Mouse (Mus musculus) forebrain, postnatal 0 days (tissue): ENCODE measurements around the gene Olfr138. TPM values are rescaled to one million over a fixed set of nuclear protein-coding genes. Genes with fewer than 3 reads are reported as not detected.

Experiments
- ATAC-seq: fragments of 200-750 bp; cut with Nextera tagmentation; 2 replicates; pipeline ENCODE4 v1.8.0; 2017; ENCODE audit warnings: mild to moderate bottlenecking, moderate library complexity
- DNase-seq: peaks from one replicate; pipeline ENCODE4 v3.0.0-alpha.2; 2015
- H3K27ac ChIP-seq: fragments of 300-500 bp; sonication (generic); 2 replicates; pipeline ENCODE4 v1.5.1; 2014; ENCODE audit warnings: low read depth, mild to moderate bottlenecking, antibody characterized with exemption, low read length, moderate library complexity, mixed read lengths
- H3K27me3 ChIP-seq: fragments of 300-500 bp; sonication (generic); 2 replicates; pipeline ENCODE4 v1.6.1; 2014; ENCODE audit warnings: mild to moderate bottlenecking, low read length, mixed read lengths; ENCODE audit not compliant: insufficient read depth
- H3K36me3 ChIP-seq: fragments of 300-500 bp; sonication (generic); 2 replicates; pipeline ENCODE4 v1.6.1; 2014; ENCODE audit warnings: mild to moderate bottlenecking, moderate library complexity; ENCODE audit not compliant: insufficient read depth
- H3K4me1 ChIP-seq: fragments of 300-500 bp; sonication (generic); 2 replicates; pipeline ENCODE4 v1.6.1; 2014; ENCODE audit warnings: antibody characterized with exemption; ENCODE audit not compliant: insufficient read depth
- H3K4me2 ChIP-seq: fragments of 300-500 bp; sonication (generic); 2 replicates; pipeline ENCODE4 v1.6.1; 2014; ENCODE audit warnings: low read depth, mild to moderate bottlenecking, moderate library complexity
- H3K4me3 ChIP-seq: fragments of 300-500 bp; sonication (generic); 2 replicates; pipeline ENCODE4 v1.5.1; 2014; ENCODE audit warnings: low read depth, low read length, mixed read lengths
- H3K9ac ChIP-seq: fragments of 300-500 bp; sonication (generic); 2 replicates; pipeline ENCODE4 v1.6.1; 2014; ENCODE audit warnings: mild to moderate bottlenecking
- H3K9me3 ChIP-seq: fragments of 300-500 bp; sonication (generic); 2 replicates; pipeline ENCODE4 v1.6.1; 2016; ENCODE audit warnings: low read length
- CTCF ChIP-seq: sonication (generic); IDR thresholded peaks from 2 replicates; pipeline ENCODE4 v1.5.1; 2016; ENCODE audit warnings: antibody characterized with exemption, control low read depth, low read depth
- WGBS: fragments of 180-500 bp; shearing (Covaris S2); extraction: QIAGEN DNeasy Blood & Tissue Kit; methylation state at CpG from one replicate; pipeline ENCODE4 v1.1.7; 2014; 5-methylcytosine and 5-hydroxymethylcytosine counted together
- polyA plus RNA-seq: library from polyadenylated mRNA; unstranded; fragments of >200 nt; fragmentation: Nextera tagmentation; extraction: Ambion mirVana; gene quantifications from 2 replicates; pipeline ENCODE4 v1.2.1, GENCODE M21; 2015
- total RNA-seq: library from RNA; depleted of rRNA; stranded (reverse); fragments of >200 nt; gene quantifications from 2 replicates; pipeline ENCODE4 v1.2.3, GENCODE M21; 2014; rRNA removed

Olfr138 gene
- total RNA-seq (not detected in 2 replicates), polyA plus RNA-seq (not detected in 2 replicates)

- 0 out of 2 replicates have a peak, but pooled peaks cover 9% of the 10 kb centered on the region for H3K9me3 ChIP-seq
- 54% methylated on average over 1 of the region's 1 CpGs for WGBS
- H3K27ac ChIP-seq, result no peak within 1 kb of the TSS
- H3K36me3 ChIP-seq, result no peaks in the 10 kb centered on the region
- H3K4me3 ChIP-seq, result no peak within 1 kb of the TSS
- DNase-seq, result no peak
- no peak within 1 kb of the TSS for H3K4me2 ChIP-seq
- no peaks in the 10 kb centered on the region for H3K27me3 ChIP-seq
- H3K4me1 ChIP-seq, result no peaks in the 10 kb centered on the region
- ATAC-seq, result no peak
- TF ChIP-seq CTCF, result no peak
- H3K9ac ChIP-seq, result no peak within 1 kb of the TSS
Observed at GRCm38 (mm10) chr17:38260735-38261134, at the start of gene Olfr138. Gene Olfr138 (plus strand): TSS chr17:38261035.

DNA sequence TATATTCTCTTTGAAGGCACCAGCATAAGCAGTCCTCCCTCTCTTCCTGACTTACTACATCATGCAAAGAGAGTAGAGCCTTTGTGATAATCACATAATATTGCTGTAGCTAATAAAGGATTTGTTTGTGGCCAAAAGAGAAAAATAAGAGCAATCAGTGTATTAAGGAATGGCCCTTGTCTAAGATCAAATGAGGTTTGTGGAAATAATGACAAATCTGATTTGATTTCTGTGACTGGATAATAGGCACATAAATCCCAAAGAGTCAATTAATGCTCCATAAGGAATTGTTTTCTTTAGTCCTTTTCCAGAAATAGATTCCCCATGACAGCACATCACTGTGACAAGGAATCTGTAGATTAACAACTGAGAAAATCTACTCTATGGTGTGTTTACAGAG lies 46.6 kb downstream of the Olfr138 start, which contains the start of gene Olfr137:
Gene Olfr137 (minus strand): TSS at position 101 of the 400 bp plus-strand sequence.
- Histone ChIP-seq H3K4me3 (no peak within 1 kb of the TSS), H3K4me2 (no peak within 1 kb of the TSS), H3K27me3 (no peaks in the 10 kb centered on the region), H3K36me3 (no peaks in the 10 kb centered on the region), H3K27ac (no peak within 1 kb of the TSS), H3K4me1 (no peaks in the 10 kb centered on the region), H3K9me3 (0 out of 2 replicates have a peak, but pooled peaks cover 3% of the 10 kb centered on the region), H3K9ac (no peak within 1 kb of the TSS)
- DNase-seq, result no peak
- no peak for ATAC-seq
- no peak for TF ChIP-seq CTCF

Other genes with a start within 250 kb of the Olfr138 start
- not detected in 2 replicates for gene Olfr129, start 201.0 kb upstream of the Olfr138 start, total RNA-seq
- not detected in 2 replicates for gene Olfr129, start 201.0 kb upstream of the Olfr138 start, polyA plus RNA-seq
- not detected in 2 replicates for gene Olfr130, start 197.1 kb upstream of the Olfr138 start, total RNA-seq
- gene Olfr130, start 197.1 kb upstream of the Olfr138 start, polyA plus RNA-seq, result not detected in 2 replicates
- not detected in 2 replicates for gene Olfr131, start 172.3 kb upstream of the Olfr138 start, total RNA-seq
- not detected in 2 replicates for gene Olfr131, start 172.3 kb upstream of the Olfr138 start, polyA plus RNA-seq
- gene Olfr132, start 126.5 kb upstream of the Olfr138 start, total RNA-seq, result not detected in 2 replicates
- gene Olfr132, start 126.5 kb upstream of the Olfr138 start, polyA plus RNA-seq, result not detected in 2 replicates
- not detected in 2 replicates for gene Olfr133, start 115.8 kb upstream of the Olfr138 start, total RNA-seq
- gene Olfr133, start 115.8 kb upstream of the Olfr138 start, polyA plus RNA-seq, result not detected in 2 replicates
- not detected in 2 replicates for gene Olfr134, start 89.6 kb upstream of the Olfr138 start, total RNA-seq
- not detected in 2 replicates for gene Olfr134, start 89.6 kb upstream of the Olfr138 start, polyA plus RNA-seq
- gene Olfr135, start 56.7 kb upstream of the Olfr138 start, total RNA-seq, result not detected in 2 replicates
- not detected in 2 replicates for gene Olfr135, start 56.7 kb upstream of the Olfr138 start, polyA plus RNA-seq
- gene Olfr137, start 46.5 kb downstream of the Olfr138 start, total RNA-seq, result not detected in 2 replicates
- gene Olfr137, start 46.5 kb downstream of the Olfr138 start, polyA plus RNA-seq, result not detected in 2 replicates
- gene Olfr136, start 68.8 kb downstream of the Olfr138 start, total RNA-seq, result not detected in 2 replicates
- not detected in 2 replicates for gene Olfr136, start 68.8 kb downstream of the Olfr138 start, polyA plus RNA-seq
- not detected in 2 replicates for gene Esp36, start 159.2 kb downstream of the Olfr138 start, total RNA-seq
- not detected in 2 replicates for gene Esp36, start 159.2 kb downstream of the Olfr138 start, polyA plus RNA-seq